Mouse (Mus musculus): Measurements from ENCODE around the gene Hoxd3. TPM values are rescaled to one million over a fixed set of nuclear protein-coding genes. Genes with fewer than 3 reads are reported as not detected.

The Hoxd3 gene
- polyA plus RNA-seq, 1 experiment from 2014 or later, result 82.5 TPM

GRCm38 (mm10) chr2:74672481-74673362, 39.0 kb upstream of the Hoxd3 start:
- Histone ChIP-seq H3K36me3 (no peaks in the 10 kb centered on the region), H3K4me1 (replicated peaks) (peaks cover 12% of the 10 kb centered on the region), H3K4me2 (peak overlapping the region; percentile 46), H3K27ac (no peak overlapping the region), H3K9ac (no peak overlapping the region), H3K4me3 (peak overlapping the region; percentile 33), H3K27me3 (peaks cover 100% of the 10 kb centered on the region), H3K9me3 (no peaks in the 10 kb centered on the region)
- ATAC-seq (ENCODE audit: low FRiP score), result peak; percentile 46; the same call in 1 of the 2 replicates
- whole genome bisulfite sequencing, result under 1% methylated on average over 40 of the region's 40 CpGs

- H3K9me3 ChIP-seq, result no peaks in the 10 kb centered on the region
These were observed 37.8 kb upstream of the Hoxd3 start for GRCm38 (mm10) chr2:74673835-74674425.

GRCm38 (mm10) chr2:74674881-74675665, 36.7 kb upstream of the Hoxd3 start, which contains the start of gene Hoxd12:
Hoxd12 (plus strand) TSS chr2:74675013.
- 2% methylated on average over 47 of the region's 47 CpGs for WGBS
- Histone ChIP-seq H3K9ac (no peak within 1 kb of the TSS), H3K4me3 (no peak within 1 kb of the TSS), H3K9me3 (no peaks in the 10 kb centered on the region), H3K27ac (no peak within 1 kb of the TSS), H3K36me3 (no peaks in the 10 kb centered on the region), H3K4me2 (no peak within 1 kb of the TSS), H3K4me1 (replicated peaks) (peaks cover 4% of the 10 kb centered on the region), H3K27me3 (peaks cover 100% of the 10 kb centered on the region)
- ATAC-seq (ENCODE audit: low FRiP score), result no peak

More at GRCm38 (mm10) chr2:74673835-74674425, 37.8 kb upstream of the Hoxd3 start:
- no peak overlapping the region for H3K4me3 ChIP-seq
- H3K4me1 ChIP-seq (replicated peaks), result peaks cover 4% of the 10 kb centered on the region
- no peak overlapping the region for H3K9ac ChIP-seq
- peaks cover 100% of the 10 kb centered on the region for H3K27me3 ChIP-seq
- no peak overlapping the region for H3K27ac ChIP-seq
- no peak overlapping the region for H3K4me2 ChIP-seq
- no peaks in the 10 kb centered on the region for H3K36me3 ChIP-seq
- ATAC-seq (ENCODE audit: low FRiP score), result no peak
- WGBS, result under 1% methylated on average over 24 of the region's 24 CpGs

GRCm38 (mm10) chr2:74675666-74676282, 36.0 kb upstream of the Hoxd3 start:
- H3K4me3 ChIP-seq, result no peak overlapping the region
- WGBS, result 7% methylated on average over 23 of the region's 24 CpGs
- no peak overlapping the region for H3K4me2 ChIP-seq
- no peak overlapping the region for H3K9ac ChIP-seq
- no peak overlapping the region for H3K27ac ChIP-seq
- peaks cover 100% of the 10 kb centered on the region for H3K27me3 ChIP-seq
- no peak for ATAC-seq (ENCODE audit: low FRiP score)
- no peaks in the 10 kb centered on the region for H3K36me3 ChIP-seq
- H3K4me1 ChIP-seq (replicated peaks), result peaks cover 4% of the 10 kb centered on the region
- H3K9me3 ChIP-seq, result no peaks in the 10 kb centered on the region

GRCm38 (mm10) chr2:74676376-74677052, 35.2 kb upstream of the Hoxd3 start:
- 7% methylated on average over 9 of the region's 9 CpGs for WGBS
- Histone ChIP-seq H3K27me3 (peaks cover 100% of the 10 kb centered on the region), H3K4me2 (no peak overlapping the region), H3K27ac (no peak overlapping the region), H3K9me3 (no peaks in the 10 kb centered on the region), H3K4me3 (no peak overlapping the region), H3K36me3 (no peaks in the 10 kb centered on the region), H3K4me1 (replicated peaks) (peaks cover 4% of the 10 kb centered on the region), H3K9ac (no peak overlapping the region)
- ATAC-seq (ENCODE audit: low FRiP score), result no peak

- Histone ChIP-seq H3K9me3 (no peaks in the 10 kb centered on the region), H3K27me3 (peaks cover 100% of the 10 kb centered on the region), H3K4me2 (no peak overlapping the region), H3K4me1 (replicated peaks) (peaks cover 10% of the 10 kb centered on the region), H3K36me3 (no peaks in the 10 kb centered on the region), H3K27ac (no peak overlapping the region), H3K9ac (no peak overlapping the region), H3K4me3 (no peak overlapping the region)
- ATAC-seq (ENCODE audit: low FRiP score), result no peak
- 6% methylated on average over 2 of the region's 2 CpGs for WGBS
These were observed 34.6 kb upstream of the Hoxd3 start for GRCm38 (mm10) chr2:74677106-74677505.

GRCm38 (mm10) chr2:74678891-74679595, 32.7 kb upstream of the Hoxd3 start, which contains the start of gene Hoxd11:
Hoxd11 (plus strand) TSS chr2:74679557.
- H3K27ac ChIP-seq, result no peak within 1 kb of the TSS
- 2% methylated on average over 15 of the region's 15 CpGs for WGBS
- no peaks in the 10 kb centered on the region for H3K36me3 ChIP-seq
- peaks cover 13% of the 10 kb centered on the region for H3K4me1 ChIP-seq (replicated peaks)
- ATAC-seq (ENCODE audit: low FRiP score), result no peak
- H3K9ac ChIP-seq, result no peak within 1 kb of the TSS
- no peaks in the 10 kb centered on the region for H3K9me3 ChIP-seq
- H3K27me3 ChIP-seq, result peaks cover 100% of the 10 kb centered on the region
- H3K4me2 ChIP-seq, result no peak within 1 kb of the TSS
- H3K4me3 ChIP-seq, result no peak within 1 kb of the TSS

GRCm38 (mm10) chr2:74679596-74679971, 32.1 kb upstream of the Hoxd3 start:
- Histone ChIP-seq H3K4me3 (no peak overlapping the region), H3K36me3 (no peaks in the 10 kb centered on the region), H3K4me1 (replicated peaks) (peaks cover 13% of the 10 kb centered on the region), H3K4me2 (no peak overlapping the region), H3K9ac (no peak overlapping the region), H3K27ac (no peak overlapping the region), H3K9me3 (no peaks in the 10 kb centered on the region), H3K27me3 (peaks cover 100% of the 10 kb centered on the region)
- whole genome bisulfite sequencing, result under 1% methylated on average over 26 of the region's 26 CpGs
- ATAC-seq (ENCODE audit: low FRiP score), result no peak

- no peak; the same call in 1 of the 2 replicates for ATAC-seq (ENCODE audit: low FRiP score)
- H3K4me3 ChIP-seq, result no peak overlapping the region
- WGBS, result 1% methylated on average over 23 of the region's 23 CpGs
- H3K36me3 ChIP-seq, result no peaks in the 10 kb centered on the region
- no peak overlapping the region for H3K9ac ChIP-seq
- H3K4me1 ChIP-seq (replicated peaks), result peaks cover 13% of the 10 kb centered on the region
- peaks cover 100% of the 10 kb centered on the region for H3K27me3 ChIP-seq
- H3K4me2 ChIP-seq, result no peak overlapping the region
- no peak overlapping the region for H3K27ac ChIP-seq
- no peaks in the 10 kb centered on the region for H3K9me3 ChIP-seq
These were observed 31.7 kb upstream of the Hoxd3 start for GRCm38 (mm10) chr2:74679980-74680379.

- WGBS, result 1% methylated on average over 21 of the region's 21 CpGs
- no peak overlapping the region for H3K27ac ChIP-seq
- H3K4me3 ChIP-seq, result no peak overlapping the region
- H3K9me3 ChIP-seq, result no peaks in the 10 kb centered on the region
- H3K36me3 ChIP-seq, result no peaks in the 10 kb centered on the region
- no peak overlapping the region for H3K9ac ChIP-seq
- ATAC-seq (ENCODE audit: low FRiP score), result no peak
- peaks cover 13% of the 10 kb centered on the region for H3K4me1 ChIP-seq (replicated peaks)
- peaks cover 100% of the 10 kb centered on the region for H3K27me3 ChIP-seq
- H3K4me2 ChIP-seq, result no peak overlapping the region
These were observed 30.9 kb upstream of the Hoxd3 start for GRCm38 (mm10) chr2:74680561-74681398.
